Mouse (Mus musculus): ENCODE results near the gene Gm4881.
A peak's percentile ranks its signal among the peaks of the same experiment; 100 is the strongest.

The Gm4881 gene

DNA sequence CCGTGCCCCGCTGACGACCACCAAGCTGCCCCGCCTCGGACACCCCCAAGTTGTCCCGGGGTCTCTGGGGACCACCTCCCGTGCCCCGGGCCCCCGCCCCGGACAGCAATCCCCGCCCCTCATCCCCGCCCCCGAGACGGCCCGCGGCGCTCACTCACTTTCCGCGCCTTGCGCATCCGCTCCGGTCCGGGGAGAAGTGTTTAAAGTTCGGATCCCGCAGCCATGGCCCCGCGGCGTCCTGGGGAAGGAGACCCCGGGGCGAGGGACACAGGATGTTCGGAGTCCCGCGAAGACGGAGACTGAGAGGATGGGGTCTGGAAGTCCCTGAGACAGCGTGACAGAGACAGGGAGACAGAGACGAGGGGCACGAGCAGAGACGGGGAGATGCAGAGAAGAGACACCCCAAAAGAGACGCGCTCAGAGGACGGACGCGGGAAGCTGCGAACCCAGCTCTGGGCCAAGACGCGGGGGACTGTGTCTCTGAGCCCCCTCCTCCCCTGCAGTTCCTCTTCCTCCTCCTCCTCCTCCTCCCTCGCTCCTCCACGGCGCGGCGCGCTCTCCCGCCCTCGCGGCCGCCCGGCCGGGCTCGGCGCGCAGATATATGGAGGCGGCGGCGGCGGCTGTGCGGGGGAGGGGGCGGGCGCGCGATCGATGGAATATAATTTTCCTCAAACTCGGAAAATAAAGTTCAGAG is at the start of gene Gm4881:
Gene Gm4881 (minus strand): TSS at position 238 of the 694 bp plus-strand sequence.
- ATAC-seq (ENCODE audit: low TSS enrichment), result no peak

DNA sequence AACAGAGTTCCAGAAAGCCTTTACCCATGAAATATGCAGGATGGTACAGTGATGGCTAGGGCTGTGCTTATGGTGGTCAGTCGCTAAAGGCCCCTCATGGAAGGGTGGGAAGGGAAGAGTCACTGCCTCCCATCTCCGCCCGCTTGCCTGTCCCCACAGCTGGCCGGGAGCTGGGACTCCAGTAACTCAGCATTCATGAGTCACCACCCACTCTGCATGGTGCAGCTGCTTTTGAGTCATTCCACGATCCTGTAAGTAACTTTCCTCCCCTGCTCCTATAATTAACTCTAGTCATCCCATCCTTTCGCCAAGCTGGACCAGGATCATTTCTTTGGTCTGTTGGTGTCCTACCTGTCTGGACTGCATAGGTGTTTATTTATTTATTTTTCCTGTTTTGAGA is 48.8 kb upstream of the Gm4881 start:
- peak; percentile 86 for ATAC-seq (ENCODE audit: low TSS enrichment)

DNA sequence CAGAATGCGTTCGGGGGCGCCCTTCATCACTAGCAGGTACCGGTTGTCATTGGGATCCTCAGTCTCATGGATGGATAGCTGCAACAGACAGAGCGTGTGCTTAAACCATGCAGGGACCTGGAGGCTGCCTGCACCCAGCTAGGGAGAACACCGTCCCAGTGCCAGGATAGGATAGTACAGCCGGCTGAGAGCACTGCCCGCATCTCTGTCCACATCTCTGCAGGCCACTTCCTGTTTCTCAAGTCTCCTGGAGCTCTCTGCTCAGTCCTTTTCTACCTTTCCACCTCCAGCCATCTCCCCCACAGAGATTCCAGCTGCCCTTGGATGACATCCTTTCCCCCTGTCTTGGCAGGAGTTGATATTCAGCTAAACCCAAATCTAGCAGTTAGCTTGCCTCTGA is 46.2 kb upstream of the Gm4881 start:
- ATAC-seq (ENCODE audit: low TSS enrichment), result no peak

DNA sequence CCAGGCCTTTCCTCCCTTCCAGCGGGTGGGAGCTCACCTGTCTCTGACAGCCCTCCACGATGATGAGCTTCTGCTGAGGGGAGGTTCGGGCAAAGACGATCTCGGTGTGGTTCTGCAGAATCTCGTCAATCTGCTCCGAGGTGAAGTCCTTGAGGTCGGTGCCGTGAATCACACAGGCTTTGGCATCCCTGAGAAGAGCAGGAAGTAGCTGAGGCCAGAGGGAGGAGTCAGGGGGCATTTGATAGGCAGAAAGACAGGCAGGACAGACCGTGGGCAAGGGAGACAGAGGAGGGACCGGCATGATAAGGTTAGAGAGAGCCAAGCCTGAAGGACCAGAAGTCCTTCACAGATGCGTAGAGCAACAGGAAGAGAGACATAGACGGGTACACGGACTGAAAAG is 43.6 kb upstream of the Gm4881 start:
- ATAC-seq (ENCODE audit: low TSS enrichment), result no peak

DNA sequence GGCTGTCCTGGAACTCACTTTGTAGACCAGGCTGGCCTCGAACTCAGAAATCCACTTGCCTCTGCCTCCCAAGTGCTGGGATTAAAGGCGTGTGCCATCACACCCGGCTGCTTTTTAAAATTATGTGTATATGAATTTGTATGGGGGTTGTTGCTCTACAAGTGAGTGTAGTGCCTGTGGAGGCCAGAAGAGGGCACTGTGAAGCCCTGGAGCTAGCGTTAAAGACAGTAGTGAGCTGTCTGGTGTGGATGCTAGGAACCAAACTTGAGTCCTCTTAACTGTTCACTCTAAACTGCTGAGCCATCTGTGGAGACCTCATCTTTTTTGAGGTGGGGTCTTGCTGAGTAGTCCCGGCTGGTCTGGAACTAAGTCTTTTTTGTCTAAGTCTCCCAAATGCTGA is 41.5 kb upstream of the Gm4881 start:
- ATAC-seq (ENCODE audit: low TSS enrichment), result no peak

DNA sequence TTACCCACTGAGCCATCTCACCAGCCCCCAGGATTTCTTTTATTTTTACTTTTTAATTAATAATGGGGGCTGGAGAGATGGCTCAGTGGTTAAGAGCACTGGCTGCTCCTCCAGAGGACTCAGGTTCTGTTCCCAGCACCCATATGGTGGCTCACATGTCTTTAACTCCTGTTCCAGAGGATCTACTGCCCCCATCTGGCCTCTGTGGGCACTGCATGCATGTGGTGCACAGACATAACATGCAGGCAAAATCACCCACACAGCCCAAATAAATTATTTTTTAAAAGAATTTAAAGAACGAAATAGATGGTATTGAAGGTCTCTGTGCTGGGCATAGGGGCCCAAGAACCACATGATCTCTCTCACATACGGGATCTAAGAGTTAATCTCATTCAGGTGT is 40.0 kb upstream of the Gm4881 start:
- no peak for ATAC-seq (ENCODE audit: low TSS enrichment)

DNA sequence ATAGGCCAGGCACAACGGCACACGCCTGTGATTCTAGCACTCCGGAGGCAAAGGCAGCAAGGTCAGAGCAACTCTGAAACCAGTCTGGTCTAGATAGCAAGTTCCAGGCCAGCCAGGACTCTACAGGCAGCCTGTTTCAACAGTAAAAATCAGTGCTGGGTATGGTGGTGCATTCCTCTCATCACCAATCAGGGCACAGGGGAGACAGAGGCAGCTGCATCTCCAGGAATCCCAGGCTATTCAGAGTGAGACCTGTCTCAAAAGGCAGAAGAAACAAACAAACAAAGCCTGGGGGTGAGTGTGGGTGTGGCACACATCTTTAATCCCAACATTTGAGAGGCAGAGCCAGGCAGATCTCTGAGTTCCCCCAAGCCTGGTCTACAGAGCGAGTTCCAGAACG is 39.1 kb upstream of the Gm4881 start:
- ATAC-seq (ENCODE audit: low TSS enrichment), result no peak

DNA sequence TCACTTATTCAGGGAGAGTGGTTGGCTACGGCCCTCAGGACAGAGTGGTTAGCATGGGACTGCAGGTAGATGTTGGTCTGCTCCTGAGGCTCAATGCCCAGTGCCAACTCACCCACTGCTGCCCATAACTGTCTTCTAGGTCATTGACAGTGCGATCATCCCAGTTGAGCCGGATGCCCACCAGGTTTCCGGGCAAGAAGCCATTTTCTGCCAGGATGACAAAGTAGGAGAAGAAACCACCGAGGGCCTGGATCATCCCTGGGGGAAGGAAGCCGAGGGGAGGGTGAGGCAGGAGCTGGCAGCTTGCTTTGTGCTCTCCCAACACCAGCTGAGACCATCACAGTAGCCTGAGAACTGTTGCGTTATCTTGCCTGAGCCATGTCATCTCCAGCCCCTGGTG is 36.1 kb upstream of the Gm4881 start:
- no peak for ATAC-seq (ENCODE audit: low TSS enrichment)

DNA sequence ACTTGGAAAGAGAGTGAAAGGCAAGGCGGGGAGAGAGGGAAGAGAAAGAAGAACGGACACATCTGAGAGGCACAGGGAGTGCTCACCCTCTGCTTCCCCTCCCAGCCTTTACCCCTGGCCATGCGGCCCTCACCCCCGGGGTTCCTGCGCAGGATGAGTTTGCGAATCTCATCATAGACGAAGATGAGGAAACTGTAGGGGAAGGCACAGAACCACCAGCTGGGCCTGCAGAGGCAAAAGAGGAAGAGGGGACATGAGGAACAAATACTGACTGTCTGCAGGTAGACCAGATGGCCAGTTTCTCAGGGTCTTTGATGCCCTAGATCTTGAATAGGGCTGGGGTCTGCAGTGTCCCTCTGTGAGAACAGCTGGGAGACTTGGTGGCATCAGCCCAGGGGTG is 34.5 kb upstream of the Gm4881 start:
- no peak for ATAC-seq (ENCODE audit: low TSS enrichment)

DNA sequence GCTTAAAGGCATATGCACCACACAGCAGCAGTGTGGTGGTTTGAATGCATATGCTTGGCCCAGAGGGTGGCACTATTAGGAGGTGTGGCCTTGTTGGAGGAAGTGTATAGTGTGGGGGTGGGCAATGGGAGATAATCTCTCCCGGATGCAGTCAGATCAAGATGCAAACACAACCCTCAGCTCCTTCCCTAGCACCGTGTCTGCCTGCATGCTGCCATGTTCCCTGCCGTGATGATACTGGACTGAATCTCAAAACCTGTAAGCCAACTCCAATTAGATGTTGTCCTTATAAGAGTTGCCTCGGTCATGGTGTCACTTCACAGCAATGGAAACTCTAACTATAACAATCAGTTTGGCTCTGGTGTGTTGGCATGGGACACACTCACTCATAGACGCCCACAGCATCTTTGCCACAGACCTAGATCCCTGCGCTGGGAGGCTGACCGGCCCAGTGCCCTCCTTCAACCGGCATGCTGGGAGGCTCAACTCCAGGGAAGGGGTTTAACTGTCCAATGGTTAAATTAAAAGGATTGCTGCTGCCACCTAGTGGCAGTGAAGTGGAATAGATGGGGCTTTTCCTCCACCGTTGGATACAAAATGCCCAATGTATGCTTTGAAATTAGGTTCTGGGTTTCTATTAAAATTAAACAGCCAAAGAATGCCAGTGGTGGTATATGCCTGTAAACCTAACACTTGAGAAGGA is 30.8 kb upstream of the Gm4881 start:
- no peak for ATAC-seq (ENCODE audit: low TSS enrichment)

DNA sequence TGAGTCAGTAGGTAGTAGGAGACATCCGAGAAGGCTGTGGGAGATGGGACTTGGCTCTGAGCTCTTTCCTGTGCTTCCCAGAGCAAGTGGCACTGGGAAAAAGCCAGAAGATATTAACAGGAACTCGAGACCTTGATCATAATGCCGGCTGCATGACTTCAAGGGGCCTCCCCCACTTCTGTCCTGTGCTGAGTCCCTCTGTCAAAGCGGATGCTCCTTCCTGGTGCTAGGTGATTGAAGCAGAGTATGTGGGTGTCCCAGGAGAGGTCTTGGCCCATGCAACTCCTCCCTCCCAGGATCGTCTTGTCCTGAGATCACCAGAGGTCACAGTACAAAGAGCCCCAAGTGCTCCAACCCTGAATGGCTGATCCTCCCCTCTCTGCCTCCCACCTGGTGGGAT is 29.6 kb upstream of the Gm4881 start:
- no peak for ATAC-seq (ENCODE audit: low TSS enrichment)

DNA sequence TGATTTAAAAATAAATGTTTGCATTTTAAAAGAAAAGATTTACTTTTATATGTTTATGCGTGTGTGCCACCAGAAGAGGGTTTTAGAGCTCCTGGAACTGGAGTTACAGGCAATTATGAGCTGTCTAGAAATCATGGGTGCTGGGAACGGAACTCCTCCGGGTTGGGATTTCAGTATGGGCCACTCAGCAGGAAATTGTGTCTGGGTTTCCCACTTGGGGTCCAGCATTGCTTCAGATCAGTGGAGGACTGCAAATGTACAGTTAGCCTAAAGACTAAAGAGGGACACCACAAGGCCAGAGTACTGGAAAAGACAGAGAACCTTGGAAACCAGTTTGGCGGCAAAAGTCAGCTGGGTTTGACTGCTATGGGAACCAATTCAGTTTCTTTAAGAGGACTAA is 28.9 kb upstream of the Gm4881 start:
- ATAC-seq (ENCODE audit: low TSS enrichment), result no peak

DNA sequence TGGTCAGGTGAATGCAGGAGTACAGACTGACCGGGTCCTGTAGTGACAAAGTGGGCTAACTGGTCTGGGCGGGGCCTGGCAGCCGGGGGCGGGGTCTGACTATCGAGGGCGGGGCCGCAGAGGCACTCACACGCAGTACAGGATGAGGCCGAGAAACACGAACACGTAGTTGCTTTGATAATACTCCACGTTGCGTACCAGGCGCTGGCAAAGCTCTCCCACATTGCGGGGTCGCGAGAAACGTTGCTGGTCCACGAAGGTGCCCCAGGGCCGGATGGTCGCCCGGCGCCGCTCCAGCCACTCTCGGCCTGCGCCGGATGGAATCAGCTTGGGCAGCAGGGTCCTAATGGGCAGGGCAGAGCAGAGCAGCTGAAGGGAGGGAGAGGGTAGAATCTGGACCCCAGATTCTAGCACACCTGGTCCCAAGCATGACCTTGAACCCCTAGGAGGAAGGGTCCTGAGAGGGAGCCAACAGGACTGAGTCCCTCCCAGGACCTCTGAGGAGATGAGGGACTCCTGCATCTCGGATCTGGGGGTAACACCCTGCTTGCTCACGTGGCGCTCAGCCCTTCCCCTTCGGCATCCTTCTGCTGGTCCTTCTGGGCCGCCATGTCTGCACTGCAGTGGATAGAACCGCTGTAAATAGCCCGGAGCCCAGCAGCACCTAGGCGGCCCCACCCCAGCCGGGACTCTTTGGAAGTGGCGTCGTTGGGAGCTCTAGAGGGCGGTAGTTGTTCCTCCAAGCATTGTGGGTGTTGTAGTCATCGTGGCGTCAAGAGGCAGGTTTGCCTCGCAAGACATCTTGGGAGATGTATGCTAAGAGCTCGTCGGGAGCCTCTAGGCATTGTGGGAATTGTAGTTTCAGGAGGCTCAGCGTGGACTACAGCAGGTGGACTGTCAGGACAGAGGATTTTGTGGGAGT is 27.9 kb upstream of the Gm4881 start, which contains the start of gene Rabac1:
Gene Rabac1 (minus strand): TSS at position 783 of the 922 bp plus-strand sequence.
- peak; percentile 88 for ATAC-seq (ENCODE audit: low TSS enrichment)

DNA sequence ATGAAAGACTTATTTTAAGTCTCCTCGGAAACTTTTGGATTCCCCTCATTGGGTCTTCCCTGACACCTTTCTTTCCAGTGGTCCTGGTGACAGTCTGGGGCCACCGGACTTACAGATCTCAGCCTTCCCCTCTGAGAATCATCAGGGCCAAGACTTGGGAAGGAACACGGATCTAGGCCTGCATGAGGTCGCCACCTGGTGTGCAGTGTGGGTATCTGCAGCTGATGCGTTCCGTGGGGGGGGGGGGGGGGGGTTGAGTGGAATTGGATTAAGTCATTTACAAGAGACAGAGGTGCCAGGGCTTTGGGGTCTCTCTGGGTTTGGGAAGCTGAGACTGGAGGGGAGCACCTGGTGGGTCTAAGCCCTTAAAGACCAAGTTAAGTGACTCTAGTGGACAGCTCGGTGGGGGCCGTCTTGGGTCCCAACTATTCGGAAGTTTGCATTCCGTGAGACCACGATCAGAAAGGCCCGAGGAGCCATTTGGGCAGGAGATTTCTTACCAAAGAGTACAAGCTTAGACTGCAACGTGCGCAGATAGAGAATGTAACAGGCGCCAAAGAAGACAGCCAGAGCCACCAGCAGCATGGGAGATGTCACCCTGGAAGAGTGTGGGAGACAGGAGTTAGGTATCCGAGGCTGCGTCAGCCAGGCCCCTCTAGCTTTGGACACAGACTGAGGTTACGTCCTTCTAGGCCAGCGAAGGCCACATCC is 27.1 kb upstream of the Gm4881 start:
- peak; percentile 5 for ATAC-seq (ENCODE audit: low TSS enrichment)

DNA sequence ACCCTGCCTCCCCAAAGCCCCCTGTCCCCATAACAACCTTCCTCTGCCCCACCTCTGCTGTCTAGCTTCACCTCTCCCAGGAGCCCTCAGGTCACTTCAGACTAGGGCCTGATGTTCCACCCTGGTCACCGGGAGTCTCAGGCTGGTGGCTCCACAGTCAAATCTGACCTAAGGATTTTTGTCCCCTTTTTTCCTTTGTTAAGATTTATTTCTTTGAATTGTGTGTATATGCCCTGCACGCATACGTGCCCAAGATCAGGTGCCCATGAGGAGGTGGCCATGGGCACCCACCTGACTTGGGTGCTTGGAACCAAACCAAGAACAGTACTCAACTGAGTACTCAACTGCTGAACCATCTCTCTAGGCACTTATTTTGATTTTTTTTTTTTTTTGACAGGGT is 26.0 kb upstream of the Gm4881 start:
- no peak for ATAC-seq (ENCODE audit: low TSS enrichment)

DNA sequence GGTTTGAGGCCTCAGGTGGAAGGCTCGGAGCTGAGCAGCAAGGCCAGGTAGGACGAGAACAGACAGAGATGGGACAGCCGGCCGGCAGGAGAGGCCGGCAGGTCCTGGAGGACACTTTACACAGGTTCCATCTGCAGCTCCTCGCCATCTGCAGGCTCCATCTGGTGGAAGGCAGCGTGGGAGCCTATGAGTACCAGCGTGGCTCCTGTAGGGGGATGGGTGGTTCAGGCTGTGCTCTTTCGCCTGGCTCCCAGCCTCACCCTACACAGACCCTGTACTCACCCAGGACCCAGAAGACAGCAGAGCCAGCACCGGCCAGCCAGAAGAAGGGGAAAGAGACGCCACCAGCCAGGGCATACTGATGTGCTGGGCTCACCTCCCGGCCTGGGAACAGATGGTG is 25.5 kb upstream of the Gm4881 start:
- no peak for ATAC-seq (ENCODE audit: low TSS enrichment)

DNA sequence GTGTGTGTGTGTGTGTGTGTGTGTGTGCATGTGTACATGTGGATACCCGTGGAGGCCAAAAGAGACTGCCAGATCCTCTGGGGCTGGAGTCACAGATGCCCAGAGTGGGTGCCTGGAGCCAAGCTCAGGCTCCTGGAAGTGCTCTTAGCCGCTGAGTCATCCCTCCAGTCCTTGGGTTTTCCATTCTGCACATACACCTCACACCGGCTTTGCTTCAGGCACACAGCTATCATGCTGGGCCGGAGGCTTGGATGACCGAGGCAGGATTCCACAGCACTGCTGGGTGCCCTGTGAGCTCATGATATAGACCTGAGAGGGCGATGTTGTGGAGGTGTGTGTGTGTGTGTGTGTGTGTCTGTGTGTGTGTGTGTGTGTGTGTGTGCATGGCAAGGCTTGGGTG is 24.2 kb upstream of the Gm4881 start:
- no peak for ATAC-seq (ENCODE audit: low TSS enrichment)

DNA sequence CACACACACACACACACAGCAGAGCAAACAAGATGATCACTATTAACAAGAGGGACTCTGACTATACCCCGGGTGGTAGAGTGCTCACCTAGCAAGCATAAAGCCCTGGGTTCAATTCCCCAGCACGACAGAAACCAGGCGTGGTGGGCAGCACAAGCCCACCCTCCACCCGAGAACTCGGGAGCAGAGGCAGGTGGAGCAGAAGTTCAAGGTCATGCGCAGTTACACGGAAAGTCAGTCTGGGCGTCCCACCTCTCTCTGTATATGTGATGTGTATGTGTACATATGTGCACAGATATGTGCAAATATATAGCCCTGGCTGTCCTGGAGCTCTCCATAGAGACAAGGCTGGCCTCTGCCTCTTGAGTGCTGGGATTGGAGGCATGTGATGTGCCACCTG is 23.7 kb upstream of the Gm4881 start:
- no peak for ATAC-seq (ENCODE audit: low TSS enrichment)

DNA sequence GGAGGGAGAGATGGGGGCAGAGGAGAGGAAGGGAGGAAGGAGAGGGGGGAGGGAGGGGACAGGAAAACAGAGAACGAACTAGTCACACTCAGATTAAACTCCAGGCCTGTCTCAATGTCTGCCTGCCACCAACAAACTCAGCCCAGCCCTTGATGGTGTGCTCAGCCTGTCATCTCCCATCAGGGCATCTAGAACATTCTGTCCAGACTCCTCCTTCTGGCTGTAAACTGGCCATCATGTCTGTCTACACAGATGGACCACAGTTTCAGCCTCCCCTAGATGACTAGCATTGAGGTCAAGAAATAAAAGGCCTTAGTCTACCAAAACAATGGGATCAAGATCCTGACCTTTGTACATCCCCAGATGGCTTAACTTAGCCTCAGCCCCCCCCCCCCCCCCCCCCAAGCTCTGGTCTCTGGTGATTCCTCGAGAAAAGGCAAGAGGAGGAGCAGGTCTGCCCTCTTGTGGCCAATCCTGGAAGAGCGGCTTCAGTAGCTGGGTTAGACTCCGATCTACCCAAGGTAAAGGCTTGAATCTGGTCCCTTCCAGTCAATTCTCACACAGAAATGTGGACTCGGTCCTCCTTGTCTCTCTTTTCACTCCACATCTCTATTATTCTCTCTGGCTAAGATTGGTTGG is 20.7 kb upstream of the Gm4881 start:
- ATAC-seq (ENCODE audit: low TSS enrichment), result no peak

DNA sequence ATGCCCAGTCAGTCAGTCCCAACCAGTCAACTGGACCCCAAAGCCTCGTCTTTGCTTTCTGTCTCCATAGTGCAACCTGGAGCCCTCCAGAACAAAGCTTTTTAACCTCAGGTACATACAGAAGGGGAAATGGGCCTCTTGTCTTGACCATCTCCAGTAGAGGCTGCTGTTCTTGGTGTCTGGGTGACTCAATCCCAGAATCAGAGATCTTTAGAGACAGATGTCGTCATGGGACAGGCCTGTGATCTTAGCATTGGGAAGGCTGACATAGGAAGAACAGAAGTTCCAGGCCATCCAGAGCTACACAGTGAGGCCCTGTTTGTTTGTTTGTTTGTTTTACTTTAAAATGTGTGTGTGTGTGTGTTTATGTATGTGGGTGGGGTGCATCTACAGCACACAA is 20.0 kb upstream of the Gm4881 start:
- no peak for ATAC-seq (ENCODE audit: low TSS enrichment)

DNA sequence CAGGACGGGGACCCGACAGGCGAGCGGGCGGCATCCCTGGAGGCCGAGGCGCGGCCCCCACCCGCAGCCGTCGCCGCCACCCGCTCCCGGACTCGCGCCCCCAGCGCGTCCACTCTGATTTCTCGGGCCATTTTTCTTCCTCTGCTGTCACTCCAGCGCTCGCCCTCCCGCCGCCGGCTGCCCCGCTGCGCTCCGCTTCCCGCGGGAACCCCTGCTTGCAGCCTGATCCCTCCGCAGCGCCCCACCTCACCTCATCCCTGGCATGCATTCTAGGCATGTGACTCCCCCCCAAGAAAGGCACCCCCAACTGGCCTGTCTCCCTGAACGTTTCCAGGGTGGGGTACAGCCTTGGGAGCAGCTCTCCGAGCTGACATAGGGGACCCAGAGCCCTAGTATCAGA is 10.9 kb upstream of the Gm4881 start:
- no peak for ATAC-seq (ENCODE audit: low TSS enrichment)
